Mouse (Mus musculus) embryo, embryonic 11 days (tissue): ENCODE data around the gene Pla2g6.

Experiments
- DNase-seq: peaks from one replicate; pipeline ENCODE4 v3.0.0-alpha.2; 2015

Pla2g6 gene

GRCm38 (mm10) chr15:79328058-79328938 lies at the start of gene Pla2g6:
TSS of gene Pla2g6 (minus strand) at chr15:79328390.
- peak; percentile 100 for DNase-seq

- no peak for DNase-seq
Measured at GRCm38 (mm10) chr15:79377681-79378080, 49.5 kb upstream of the Pla2g6 start.

GRCm38 (mm10) chr15:79374760-79375159 lies 46.6 kb upstream of the Pla2g6 start:
- no peak for DNase-seq

GRCm38 (mm10) chr15:79370281-79370843 lies 42.2 kb upstream of the Pla2g6 start:
- DNase-seq, result no peak

GRCm38 (mm10) chr15:79369452-79370280 lies 41.5 kb upstream of the Pla2g6 start:
- no peak for DNase-seq

GRCm38 (mm10) chr15:79368861-79369440 lies 40.8 kb upstream of the Pla2g6 start:
- DNase-seq, result no peak

- peak; percentile 28 for DNase-seq
Measured at GRCm38 (mm10) chr15:79368313-79368811, 40.2 kb upstream of the Pla2g6 start.

- no peak for DNase-seq
Measured at GRCm38 (mm10) chr15:79366402-79366801, 38.2 kb upstream of the Pla2g6 start.

GRCm38 (mm10) chr15:79365068-79365467 lies 36.9 kb upstream of the Pla2g6 start:
- no peak for DNase-seq

- no peak for DNase-seq
Measured at GRCm38 (mm10) chr15:79364120-79364519, 35.9 kb upstream of the Pla2g6 start.

GRCm38 (mm10) chr15:79361023-79361422 lies 32.8 kb upstream of the Pla2g6 start:
- DNase-seq, result no peak

GRCm38 (mm10) chr15:79360371-79360770 lies 32.2 kb upstream of the Pla2g6 start:
- no peak for DNase-seq

- no peak for DNase-seq
Measured at GRCm38 (mm10) chr15:79359954-79360353, 31.8 kb upstream of the Pla2g6 start.

- DNase-seq, result no peak
Measured at GRCm38 (mm10) chr15:79357974-79358690, 29.9 kb upstream of the Pla2g6 start.

GRCm38 (mm10) chr15:79357036-79357911 lies 29.1 kb upstream of the Pla2g6 start:
- peak; percentile 92 for DNase-seq

GRCm38 (mm10) chr15:79356481-79356880 lies 28.3 kb upstream of the Pla2g6 start:
- no peak for DNase-seq

GRCm38 (mm10) chr15:79354619-79355018 lies 26.4 kb upstream of the Pla2g6 start:
- DNase-seq, result no peak

GRCm38 (mm10) chr15:79353690-79354305 lies 25.6 kb upstream of the Pla2g6 start:
- DNase-seq, result no peak

- DNase-seq, result no peak
Measured at GRCm38 (mm10) chr15:79352479-79352878, 24.3 kb upstream of the Pla2g6 start.

- no peak for DNase-seq
Measured at GRCm38 (mm10) chr15:79351331-79351767, 23.2 kb upstream of the Pla2g6 start.

GRCm38 (mm10) chr15:79350866-79351265 lies 22.7 kb upstream of the Pla2g6 start:
- DNase-seq, result no peak
